Mouse (Mus musculus) limb, embryonic 14.5 days (tissue): ENCODE data around the gene Ano2. TPM values are rescaled to one million over a fixed set of nuclear protein-coding genes. Genes with fewer than 3 reads are reported as not detected.

Experiments
- ATAC-seq: fragments of 200-750 bp; cut with Nextera tagmentation; 2 replicates; pipeline ENCODE4 v1.8.0; 2017; ENCODE audit warnings: low read depth, moderate number of reproducible peaks, moderate TSS enrichment; ENCODE audit not compliant: low FRiP score
- DNase-seq: peaks from one replicate; pipeline ENCODE4 v3.0.0-alpha.2; 2015; ENCODE audit warnings: low spot score
- H3K27ac ChIP-seq: fragments of 300-500 bp; sonication (generic); replicated peaks from 2 replicates; pipeline ENCODE4 v1.5.1; 2014; ENCODE audit warnings: low read depth, mild to moderate bottlenecking, low read length, moderate library complexity, mixed read lengths
- H3K27me3 ChIP-seq: fragments of 300-500 bp; sonication (generic); 2 replicates; pipeline ENCODE4 v1.6.1; 2014; ENCODE audit warnings: low read length, mixed read lengths; ENCODE audit not compliant: control insufficient read depth, insufficient read depth
- H3K36me3 ChIP-seq: fragments of 300-500 bp; sonication (generic); 2 replicates; pipeline ENCODE4 v1.6.1; 2014; ENCODE audit warnings: mild to moderate bottlenecking, low read length, moderate library complexity, mixed read lengths; ENCODE audit not compliant: control insufficient read depth, insufficient read depth
- H3K4me1 ChIP-seq: fragments of 300-500 bp; sonication (generic); 2 replicates; pipeline ENCODE4 v1.6.1; 2014; ENCODE audit warnings: antibody characterized with exemption, low read length, mixed read lengths; ENCODE audit not compliant: control insufficient read depth, insufficient read depth
- H3K4me2 ChIP-seq: fragments of 300-500 bp; sonication (generic); replicated peaks from 2 replicates; pipeline ENCODE4 v1.6.1; 2014; ENCODE audit warnings: low read depth, mild to moderate bottlenecking, low read length, moderate library complexity; ENCODE audit not compliant: severe bottlenecking
- H3K4me3 ChIP-seq: fragments of 300-500 bp; sonication (generic); replicated peaks from 2 replicates; pipeline ENCODE4 v1.5.1; 2014; ENCODE audit warnings: low read length
- H3K9ac ChIP-seq: fragments of 300-500 bp; sonication (generic); 2 replicates; pipeline ENCODE4 v1.6.1; 2014; ENCODE audit warnings: mild to moderate bottlenecking, low read depth, low read length, moderate library complexity; ENCODE audit not compliant: severe bottlenecking
- H3K9me3 ChIP-seq: fragments of 300-500 bp; sonication (generic); 2 replicates; pipeline ENCODE4 v1.6.1; 2016; ENCODE audit warnings: low read length; ENCODE audit not compliant: control insufficient read depth
- POLR2A ChIP-seq: fragments of 200-500 bp; IDR thresholded peaks from 2 replicates; pipeline ENCODE4 v1.8.0; 2012; ENCODE audit warnings: inconsistent platforms, mild to moderate bottlenecking, moderate library complexity, borderline replicate concordance; ENCODE audit not compliant: insufficient read depth, insufficient read length; ENCODE audit errors: extremely low read depth
- WGBS: fragments of 180-500 bp; shearing (Covaris S2); extraction: QIAGEN DNeasy Blood & Tissue Kit; methylation state at CpG from one replicate; pipeline ENCODE4 v1.1.7; 2014; 5-methylcytosine and 5-hydroxymethylcytosine counted together
- polyA plus RNA-seq, 2 experiments: library from polyadenylated mRNA; depleted of rRNA in 1 of 2; stranded (reverse) in 1 of 2; unstranded in 1 of 2; fragments of >200 nt; fragmentation: Nextera tagmentation in 1 of 2; extraction: Ambion mirVana in 1 of 2; gene quantifications; 2 replicates each; pipeline versions ENCODE4 v1.2.1 to v1.2.3; 2012 to 2014

The Ano2 gene
- polyA plus RNA-seq, 2 experiments, result 0.14 TPM; not detected in 1

DNA sequence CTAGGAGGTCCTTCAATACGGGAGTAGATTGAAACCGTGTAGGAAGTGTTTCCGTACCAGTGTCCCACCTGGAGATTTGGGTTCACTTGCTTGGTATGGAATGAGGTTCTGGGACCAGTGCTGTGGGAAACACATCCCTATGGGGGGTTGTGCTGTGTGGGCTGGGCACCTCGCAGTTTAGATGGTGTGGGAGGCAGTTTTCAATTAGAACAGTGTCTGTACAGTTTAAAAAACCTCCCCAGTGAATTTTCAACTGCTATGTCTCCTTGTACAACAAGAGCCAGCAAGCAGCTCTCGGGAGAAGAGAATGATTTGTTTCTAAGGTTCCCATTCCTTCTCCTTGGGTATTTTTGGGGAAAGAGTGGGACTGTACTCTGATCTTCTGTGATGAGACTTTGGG, 86.1 kb downstream of the Ano2 start:
- H3K4me1 ChIP-seq, result no peaks in the 10 kb centered on the region
- ATAC-seq, result no peak
- WGBS, result 78% methylated on average over 5 of the region's 5 CpGs
- H3K4me3 ChIP-seq, result no peak overlapping the region
- no peaks in the 10 kb centered on the region for H3K27me3 ChIP-seq
- H3K9ac ChIP-seq, result no peak overlapping the region
- H3K4me2 ChIP-seq, result no peak overlapping the region
- no peaks in the 10 kb centered on the region for H3K36me3 ChIP-seq
- H3K27ac ChIP-seq, result no peak overlapping the region
- TF ChIP-seq POLR2A, result no peak
- no peak for DNase-seq
- H3K9me3 ChIP-seq, result no peaks in the 10 kb centered on the region

DNA sequence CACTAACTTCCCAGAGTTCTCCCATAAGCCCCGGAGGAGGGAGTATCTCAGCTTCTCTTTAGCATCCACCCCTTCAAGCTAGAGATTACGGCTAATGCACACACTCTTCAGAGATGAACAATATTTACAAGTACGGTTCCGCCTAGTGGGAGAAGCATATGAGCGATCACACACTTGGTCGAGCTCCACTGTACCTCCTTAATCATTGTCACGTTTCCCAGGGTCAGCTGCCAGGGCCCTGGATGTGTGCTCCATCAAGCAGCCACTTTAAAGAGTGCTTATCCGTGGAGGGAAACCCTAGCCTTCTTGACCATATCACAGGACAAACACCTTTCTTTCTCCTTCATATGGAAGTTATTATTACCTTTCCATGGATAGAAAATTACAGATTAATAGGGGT, 112.7 kb downstream of the Ano2 start:
- Histone ChIP-seq H3K4me3 (no peak overlapping the region), H3K9me3 (no peaks in the 10 kb centered on the region), H3K27me3 (peaks cover 12% of the 10 kb centered on the region; the same call in 1 of the 2 replicates), H3K27ac (no peak overlapping the region), H3K4me1 (peaks cover 8% of the 10 kb centered on the region), H3K36me3 (no peaks in the 10 kb centered on the region), H3K4me2 (no peak overlapping the region), H3K9ac (no peak overlapping the region)
- WGBS, result 26% methylated on average over 8 of the region's 8 CpGs
- ATAC-seq, result no peak
- DNase-seq, result no peak
- no peak for TF ChIP-seq POLR2A

DNA sequence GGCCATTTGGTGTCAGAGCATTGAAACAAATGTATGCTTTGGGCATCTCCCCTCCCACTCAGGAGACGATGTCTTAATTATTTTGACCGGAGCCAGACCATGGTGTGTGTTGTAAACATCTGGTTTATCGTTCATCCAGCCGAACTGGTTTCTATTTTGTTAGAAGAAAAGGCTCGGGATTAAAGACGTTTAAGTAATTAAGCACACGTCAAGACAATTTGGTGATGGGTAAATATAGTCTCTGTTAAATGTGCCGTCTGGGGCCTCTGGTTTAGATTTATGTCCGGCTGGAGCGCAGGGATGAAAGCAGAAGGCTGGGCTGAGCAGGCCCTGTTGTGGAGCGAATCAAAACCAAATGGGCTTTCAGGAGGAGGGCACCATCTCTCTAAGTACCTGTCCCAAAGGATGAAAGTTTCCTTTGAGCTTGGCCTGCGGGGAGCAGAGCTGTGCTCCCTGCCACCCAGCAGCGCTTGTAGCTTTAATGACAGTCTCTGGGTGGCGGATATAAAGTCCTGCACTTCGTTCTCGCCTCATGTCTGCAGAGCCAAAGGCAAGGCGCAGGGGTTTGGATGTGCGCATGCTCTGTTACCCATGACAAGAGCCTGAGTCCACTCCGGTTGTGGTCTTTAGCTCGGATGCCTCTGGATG, 113.3 kb downstream of the Ano2 start:
- peak overlapping the region; percentile 19 for H3K4me3 ChIP-seq
- no peak for DNase-seq
- H3K4me1 ChIP-seq, result peaks cover 9% of the 10 kb centered on the region
- 8% methylated on average over 20 of the region's 20 CpGs for WGBS
- ATAC-seq, result peak; percentile 26; the same call in 1 of the 2 replicates
- H3K9me3 ChIP-seq, result no peaks in the 10 kb centered on the region
- no peak for TF ChIP-seq POLR2A
- peak overlapping the region; percentile 0; the same call in 1 of the 2 replicates for H3K9ac ChIP-seq
- H3K36me3 ChIP-seq, result no peaks in the 10 kb centered on the region
- H3K27ac ChIP-seq, result no peak overlapping the region
- peaks cover 12% of the 10 kb centered on the region; the same call in 1 of the 2 replicates for H3K27me3 ChIP-seq
- H3K4me2 ChIP-seq, result peak overlapping the region; percentile 27

DNA sequence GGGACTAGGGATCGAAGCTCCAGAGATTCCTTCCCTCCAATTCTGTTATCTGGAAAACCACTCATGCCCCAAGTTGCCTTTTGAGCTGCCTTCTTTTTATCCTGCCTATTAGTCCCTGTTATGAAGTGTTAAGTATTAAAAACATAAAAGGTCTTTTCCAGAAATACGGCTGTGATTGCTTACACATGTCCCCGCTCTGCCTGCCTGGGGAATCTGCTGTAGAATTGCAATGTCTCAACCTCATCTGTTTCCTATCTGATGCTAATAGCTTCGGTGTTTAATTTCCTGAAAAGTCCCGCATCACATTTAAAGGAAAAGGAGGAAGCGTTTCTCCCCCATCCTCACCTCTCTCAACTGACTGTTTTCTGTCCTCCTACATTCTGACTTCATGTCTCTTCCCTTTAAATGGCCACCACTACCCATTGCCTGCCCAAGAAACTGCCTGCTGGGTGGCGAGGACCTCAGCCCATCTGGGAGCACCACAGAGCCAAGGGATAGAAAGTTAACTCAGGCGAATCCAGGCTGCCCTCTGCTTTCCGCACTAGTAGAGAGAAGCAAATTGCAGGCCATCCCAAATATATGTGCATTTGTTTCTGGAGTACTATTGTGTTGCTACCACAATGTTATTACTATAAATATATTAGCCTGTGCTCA, 118.9 kb downstream of the Ano2 start:
- peak; percentile 60 for DNase-seq
- ATAC-seq, result peak; percentile 81

DNA sequence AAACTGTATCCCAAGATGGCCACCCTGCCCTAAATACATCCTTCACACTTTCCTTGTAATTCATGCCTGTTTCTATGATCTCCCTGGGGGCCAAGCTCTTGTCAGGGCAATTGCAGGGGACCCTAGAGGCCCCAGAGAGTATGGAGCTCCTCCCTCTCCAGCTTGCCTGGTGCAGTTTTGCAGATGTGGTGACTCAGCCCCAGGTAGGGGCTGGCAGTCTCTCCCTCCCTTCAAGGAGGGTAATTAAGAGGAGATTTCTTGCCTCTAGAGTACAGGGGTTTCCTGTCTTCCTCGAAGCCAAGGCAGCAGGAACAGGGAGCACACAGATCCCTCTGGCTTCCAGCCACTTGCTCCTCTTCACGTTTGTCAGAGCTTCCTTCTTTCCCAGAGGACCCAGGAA, 121.2 kb downstream of the Ano2 start:
- Histone ChIP-seq H3K36me3 (no peaks in the 10 kb centered on the region), H3K27me3 (no peaks in the 10 kb centered on the region), H3K4me2 (no peak overlapping the region), H3K4me3 (no peak overlapping the region), H3K9me3 (no peaks in the 10 kb centered on the region), H3K27ac (no peak overlapping the region), H3K9ac (no peak overlapping the region), H3K4me1 (peaks cover 19% of the 10 kb centered on the region)
- WGBS, result 11% methylated on average over 2 of the region's 2 CpGs
- ATAC-seq (no peak), DNase-seq (no peak)
- TF ChIP-seq POLR2A, result no peak

More for the DNA sequence above, 118.9 kb downstream of the Ano2 start:
- 24% methylated on average over 9 of the region's 9 CpGs for WGBS
- H3K4me3 ChIP-seq, result no peak overlapping the region
- peaks cover 19% of the 10 kb centered on the region for H3K4me1 ChIP-seq
- H3K36me3 ChIP-seq, result no peaks in the 10 kb centered on the region
- H3K9ac ChIP-seq, result no peak overlapping the region
- TF ChIP-seq POLR2A, result no peak
- no peak overlapping the region for H3K27ac ChIP-seq
- H3K27me3 ChIP-seq, result 0 out of 2 replicates have a peak, but pooled peaks cover 7% of the 10 kb centered on the region
- peak overlapping the region; percentile 11; the same call in 1 of the 2 replicates for H3K4me2 ChIP-seq
- no peaks in the 10 kb centered on the region for H3K9me3 ChIP-seq
